Mouse (Mus musculus): ENCODE measurements around the gene Gm14435. TPM values are rescaled to one million over a fixed set of nuclear protein-coding genes. Genes with fewer than 3 reads are reported as not detected.

Gene Gm14435
- polyA plus RNA-seq (2012; rRNA removed), result 1.5 and 2.1 TPM in 2 replicates

GRCm38 (mm10) chr2:176423294-176423693, at the start of gene Gm14435:
Gene Gm14435 (plus strand): TSS chr2:176423594.

Other genes starting within 250 kb of the Gm14435 start
- gene 2210418O10Rik, start 197.0 kb upstream of the Gm14435 start, polyA plus RNA-seq (2012; rRNA removed), result 4.8 and 5.2 TPM in 2 replicates
- not detected in 2 replicates for gene Gm11009, start 104.1 kb upstream of the Gm14435 start, polyA plus RNA-seq (2012; rRNA removed)
- 15.8 and 16.7 TPM in 2 replicates for gene Gm14434, start 63.2 kb downstream of the Gm14435 start, polyA plus RNA-seq (2012; rRNA removed)
- gene Zfp967, start 97.5 kb downstream of the Gm14435 start, polyA plus RNA-seq (2012; rRNA removed), result not detected in 2 replicates
- gene Gm14308, start 212.8 kb downstream of the Gm14435 start, polyA plus RNA-seq (2012; rRNA removed), result 8.0 and 8.3 TPM in 2 replicates
- gene Zfp973, start 246.9 kb downstream of the Gm14435 start, polyA plus RNA-seq (2012; rRNA removed), result 8.7 TPM in 2 replicates

Data from central nervous system, embryonic 14 days (tissue).